Mouse (Mus musculus): ENCODE results near the gene Pink1.
A peak's percentile ranks its signal among the peaks of the same experiment; 100 is the strongest.

DNA sequence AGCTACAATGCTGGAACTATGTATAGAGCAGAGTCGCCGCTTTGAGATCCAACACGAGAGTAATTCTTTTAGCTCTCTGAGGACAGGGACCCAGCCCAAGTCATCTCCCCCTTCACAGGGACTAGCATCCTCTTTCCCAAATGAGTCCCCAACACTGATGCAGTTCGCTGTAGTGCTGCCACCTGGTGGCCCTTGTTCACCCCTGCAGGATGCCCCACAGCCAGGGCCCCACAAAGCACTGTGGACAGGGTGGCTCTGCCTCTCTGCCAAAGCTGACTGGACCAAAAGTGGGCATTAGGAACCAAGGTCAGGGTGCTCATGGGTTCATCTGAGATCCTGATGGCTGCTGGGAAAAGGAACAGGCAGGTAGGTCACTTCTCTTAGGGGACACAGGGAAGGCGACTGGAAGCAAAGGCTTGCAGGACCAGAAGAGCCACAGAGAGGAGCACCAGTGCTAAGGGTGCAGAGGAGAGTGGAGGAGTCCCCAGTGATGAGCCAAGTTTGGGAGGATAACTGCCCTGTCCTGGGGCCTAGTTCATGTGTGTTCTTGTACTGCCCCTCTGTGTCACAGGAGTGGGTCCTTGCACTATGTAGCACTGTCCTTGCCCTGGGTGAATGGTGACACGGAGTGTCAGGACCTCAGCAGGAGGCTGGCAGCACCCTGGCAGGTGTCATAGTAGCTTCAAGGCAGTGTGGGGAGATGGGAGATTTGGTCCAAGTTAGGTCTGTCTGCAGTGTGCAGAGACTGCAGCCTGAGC, 7.4 kb downstream of the Pink1 start:
- no peak for TF ChIP-seq EP300 (IDR thresholded peaks at IDR 0.05; ENCODE audit: low read depth)
- TF ChIP-seq CTCF (IDR thresholded peaks at IDR 0.05; ENCODE audit: low read depth): peak; percentile 79

All from heart, postnatal 0 days (tissue).